Mouse (Mus musculus): Measurements from ENCODE around the gene Mmrn2. TPM values are rescaled to one million over a fixed set of nuclear protein-coding genes. Genes with fewer than 3 reads are reported as not detected.
A peak's percentile ranks its signal among the peaks of the same experiment; 100 is the strongest.

The Mmrn2 gene
- polyA plus RNA-seq, 1 experiment from 2014 or later = 7.3 TPM

DNA sequence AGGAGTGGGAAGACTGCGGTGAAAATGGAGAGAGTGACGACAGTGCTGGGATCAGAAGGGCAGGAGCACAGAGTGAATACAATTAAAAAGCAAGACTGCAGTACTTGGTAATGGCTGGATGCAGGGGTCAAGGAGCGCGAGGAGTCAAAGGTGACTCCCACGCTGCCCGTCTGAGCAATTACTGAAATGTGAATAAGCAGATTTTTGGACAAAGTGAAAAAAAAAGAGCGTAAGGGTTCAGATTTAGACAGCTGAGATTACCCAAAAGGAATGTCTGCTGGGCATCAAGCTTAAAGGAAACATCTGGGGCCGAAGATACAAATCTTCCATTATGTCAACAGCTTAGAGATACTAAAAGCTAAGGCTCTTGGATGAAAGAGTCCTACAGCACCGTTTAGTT, 74.5 kb downstream of the Mmrn2 start:
- H3K36me3 ChIP-seq (ENCODE audit: control insufficient read depth, insufficient read depth, low read length) = no peaks in the 10 kb centered on the region
- DNase-seq (ENCODE audit: low spot score) = no peak

DNA sequence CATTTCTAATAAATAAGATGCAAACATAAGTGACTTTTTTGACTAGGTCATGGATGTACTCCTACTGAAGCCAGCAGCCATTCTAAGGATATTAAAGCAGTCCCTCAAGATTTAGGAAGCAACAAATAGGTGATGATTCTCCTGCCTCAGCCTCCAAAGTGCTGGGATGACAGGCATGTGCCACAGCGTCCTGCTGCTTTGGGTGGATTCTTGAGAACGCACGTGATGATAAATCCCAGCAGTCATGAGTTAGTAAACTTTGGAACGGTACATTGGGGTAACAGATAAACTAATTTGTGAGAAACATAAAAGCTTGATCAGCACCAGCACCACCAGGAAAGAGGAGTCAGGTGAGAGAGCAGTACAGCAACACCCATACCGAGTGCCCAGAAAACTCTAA, 75.2 kb downstream of the Mmrn2 start:
- Histone ChIP-seq H3K27me3 (ENCODE audit: control insufficient read depth, insufficient read depth, low read length) (no peaks in the 10 kb centered on the region), H3K9ac (ENCODE audit: low read length) (no peak overlapping the region), H3K4me1 (ENCODE audit: control insufficient read depth, insufficient read depth, low read length) (peaks cover 11% of the 10 kb centered on the region), H3K4me3 (ENCODE audit: low read depth, low read length) (no peak overlapping the region), H3K36me3 (ENCODE audit: control insufficient read depth, insufficient read depth, low read length) (no peaks in the 10 kb centered on the region), H3K9me3 (ENCODE audit: control insufficient read depth, low read length) (no peaks in the 10 kb centered on the region), H3K4me2 (ENCODE audit: low read depth) (no peak overlapping the region), H3K27ac (ENCODE audit: low read depth, low read length) (no peak overlapping the region)
- ATAC-seq (ENCODE audit: insufficient read depth, low FRiP score, low TSS enrichment) (no peak), DNase-seq (ENCODE audit: low spot score) (no peak)
- 95% methylated on average over 5 of the region's 5 CpGs for WGBS

More for the DNA sequence above, 74.5 kb downstream of the Mmrn2 start:
- Histone ChIP-seq H3K4me1 (ENCODE audit: control insufficient read depth, insufficient read depth, low read length) (peaks cover 11% of the 10 kb centered on the region), H3K27me3 (ENCODE audit: control insufficient read depth, insufficient read depth, low read length) (no peaks in the 10 kb centered on the region), H3K9me3 (ENCODE audit: control insufficient read depth, low read length) (no peaks in the 10 kb centered on the region), H3K9ac (ENCODE audit: low read length) (no peak overlapping the region), H3K27ac (ENCODE audit: low read depth, low read length) (no peak overlapping the region), H3K4me3 (ENCODE audit: low read depth, low read length) (no peak overlapping the region), H3K4me2 (ENCODE audit: low read depth) (no peak overlapping the region)
- 52% methylated on average over 9 of the region's 9 CpGs for WGBS
- no peak for ATAC-seq (ENCODE audit: insufficient read depth, low FRiP score, low TSS enrichment)

DNA sequence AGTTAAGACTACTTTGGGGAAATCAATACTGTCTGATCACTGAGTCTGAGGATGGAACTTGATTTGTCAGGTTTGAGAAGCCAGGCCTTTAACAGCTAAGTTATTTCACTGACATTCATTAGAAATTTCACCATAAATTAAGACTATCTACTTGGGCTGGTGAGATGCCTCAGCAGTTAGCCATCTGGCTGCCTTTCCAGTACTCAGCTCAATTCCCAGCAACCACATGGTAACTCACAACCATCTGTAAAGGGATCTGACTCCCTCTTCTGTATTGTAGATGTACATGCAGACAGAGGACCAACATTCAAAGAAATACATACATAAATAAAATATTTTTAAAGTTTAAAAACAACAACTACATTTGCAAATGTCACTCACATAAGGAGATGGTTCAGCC, 76.6 kb downstream of the Mmrn2 start:
- peaks cover 11% of the 10 kb centered on the region for H3K4me1 ChIP-seq (ENCODE audit: control insufficient read depth, insufficient read depth, low read length)
- no peak for DNase-seq (ENCODE audit: low spot score)
- no peaks in the 10 kb centered on the region for H3K36me3 ChIP-seq (ENCODE audit: control insufficient read depth, insufficient read depth, low read length)
- H3K4me2 ChIP-seq (ENCODE audit: low read depth) = no peak overlapping the region
- no peaks in the 10 kb centered on the region for H3K27me3 ChIP-seq (ENCODE audit: control insufficient read depth, insufficient read depth, low read length)
- H3K4me3 ChIP-seq (ENCODE audit: low read depth, low read length) = no peak overlapping the region
- H3K9me3 ChIP-seq (ENCODE audit: control insufficient read depth, low read length) = no peaks in the 10 kb centered on the region
- H3K9ac ChIP-seq (ENCODE audit: low read length) = no peak overlapping the region
- ATAC-seq (ENCODE audit: insufficient read depth, low FRiP score, low TSS enrichment) = no peak
- no peak overlapping the region for H3K27ac ChIP-seq (ENCODE audit: low read depth, low read length)

DNA sequence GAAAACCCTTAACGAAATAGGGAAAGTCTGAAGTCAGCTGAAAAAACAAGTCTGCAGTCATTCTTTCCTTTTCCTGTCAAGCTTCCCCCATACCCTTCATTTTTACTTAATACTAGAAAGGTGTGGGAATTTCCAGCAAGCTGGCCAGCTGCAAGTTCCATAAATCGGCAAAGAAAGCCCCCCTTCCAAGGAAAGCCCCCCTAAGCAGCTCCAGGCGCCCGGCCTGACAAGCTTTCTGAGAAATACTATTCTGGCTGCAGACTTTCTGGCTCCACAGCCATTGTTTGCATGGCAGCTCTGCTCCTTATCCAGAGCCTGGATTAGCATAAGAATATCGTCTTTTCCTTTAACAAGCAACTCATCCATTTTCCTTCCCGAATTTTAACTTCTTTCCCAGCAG, 78.4 kb downstream of the Mmrn2 start:
- no peaks in the 10 kb centered on the region for H3K9me3 ChIP-seq (ENCODE audit: control insufficient read depth, low read length)
- H3K27ac ChIP-seq (ENCODE audit: low read depth, low read length) = peak overlapping the region; percentile 69
- DNase-seq (ENCODE audit: low spot score) (peak; percentile 57), ATAC-seq (ENCODE audit: insufficient read depth, low FRiP score, low TSS enrichment) (peak; percentile 84)
- no peak overlapping the region for H3K9ac ChIP-seq (ENCODE audit: low read length)
- 22% methylated on average over 6 of the region's 6 CpGs for WGBS
- no peak overlapping the region for H3K4me2 ChIP-seq (ENCODE audit: low read depth)
- no peaks in the 10 kb centered on the region for H3K27me3 ChIP-seq (ENCODE audit: control insufficient read depth, insufficient read depth, low read length)
- H3K4me3 ChIP-seq (ENCODE audit: low read depth, low read length) = no peak overlapping the region
- no peaks in the 10 kb centered on the region for H3K36me3 ChIP-seq (ENCODE audit: control insufficient read depth, insufficient read depth, low read length)
- H3K4me1 ChIP-seq (ENCODE audit: control insufficient read depth, insufficient read depth, low read length) = peaks cover 11% of the 10 kb centered on the region

Other genes with a start within 250 kb of the Mmrn2 start
- gene Npy4r, start 223.0 kb upstream of the Mmrn2 start, polyA plus RNA-seq (2014; fragmentation: Nextera tagmentation; extraction: Ambion mirVana) = not detected in 2 replicates
- 0.54 and 1.1 TPM in 2 replicates for gene Gprin2, start 173.8 kb upstream of the Mmrn2 start, polyA plus RNA-seq (2014; fragmentation: Nextera tagmentation; extraction: Ambion mirVana)
- 0.12 and 0.16 TPM in 2 replicates for gene Syt15, start 155.9 kb upstream of the Mmrn2 start, polyA plus RNA-seq (2014; fragmentation: Nextera tagmentation; extraction: Ambion mirVana)
- 7.7 and 8.8 TPM in 2 replicates for gene Shld2, start 65.0 kb upstream of the Mmrn2 start, polyA plus RNA-seq (2014; fragmentation: Nextera tagmentation; extraction: Ambion mirVana)
- 96.0 and 97.3 TPM in 2 replicates for gene Glud1, start 64.7 kb upstream of the Mmrn2 start, polyA plus RNA-seq (2014; fragmentation: Nextera tagmentation; extraction: Ambion mirVana)
- not detected in 2 replicates for gene Fam25c, start 20.0 kb upstream of the Mmrn2 start, polyA plus RNA-seq (2014; fragmentation: Nextera tagmentation; extraction: Ambion mirVana)
- 269 and 295 TPM in 2 replicates for gene Sncg, start 676 bp upstream of the Mmrn2 start, polyA plus RNA-seq (2014; fragmentation: Nextera tagmentation; extraction: Ambion mirVana)
- 51.4 and 54.9 TPM in 2 replicates for gene Bmpr1a, start 127.9 kb downstream of the Mmrn2 start, polyA plus RNA-seq (2014; fragmentation: Nextera tagmentation; extraction: Ambion mirVana)
- not detected in 2 replicates for gene 9230112D13Rik, start 147.3 kb downstream of the Mmrn2 start, polyA plus RNA-seq (2014; fragmentation: Nextera tagmentation; extraction: Ambion mirVana)
- gene Ldb3, start 213.2 kb downstream of the Mmrn2 start, polyA plus RNA-seq (2014; fragmentation: Nextera tagmentation; extraction: Ambion mirVana) = 2.4 and 2.5 TPM in 2 replicates
- not detected in 2 replicates for gene Opn4, start 224.7 kb downstream of the Mmrn2 start, polyA plus RNA-seq (2014; fragmentation: Nextera tagmentation; extraction: Ambion mirVana)